Mouse (Mus musculus): Measurements from ENCODE around the gene Cerkl. TPM values are rescaled to one million over a fixed set of nuclear protein-coding genes. Genes with fewer than 3 reads are reported as not detected.

Cerkl gene
- polyA plus RNA-seq, 1 experiment from 2014 or later = 4.5 TPM

DNA sequence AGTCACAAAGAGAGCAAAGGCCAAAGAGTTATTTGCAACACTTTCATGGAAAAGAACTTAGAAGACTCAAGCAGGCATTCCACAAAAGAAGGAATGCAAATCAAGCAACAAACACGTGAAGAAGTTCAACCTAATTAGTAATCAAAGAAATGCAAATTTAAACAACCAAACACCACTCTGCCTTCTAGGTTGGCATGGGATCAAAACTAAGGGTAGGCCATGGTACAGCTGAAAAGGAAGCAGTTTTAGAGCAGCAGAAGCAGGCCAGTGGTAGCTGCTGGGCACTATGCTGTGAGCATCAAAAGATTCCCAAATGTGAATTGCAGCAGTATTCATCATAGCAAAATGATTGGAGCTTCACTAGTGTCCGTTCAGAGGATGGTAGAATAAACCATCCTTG lies 59.5 kb downstream of the Cerkl start:
- no peak overlapping the region for H3K27ac ChIP-seq (replicated peaks)
- H3K4me3 ChIP-seq = no peak overlapping the region
- 64% methylated on average over 2 of the region's 2 CpGs for WGBS
- no peaks in the 10 kb centered on the region for H3K9me3 ChIP-seq
- peaks cover 11% of the 10 kb centered on the region for H3K4me1 ChIP-seq
- no peaks in the 10 kb centered on the region for H3K27me3 ChIP-seq (replicated peaks; ENCODE audit: low read depth, poor library complexity, severe bottlenecking)
- DNase-seq (ENCODE audit: low spot score) = no peak
- no peaks in the 10 kb centered on the region for H3K36me3 ChIP-seq (replicated peaks)

DNA sequence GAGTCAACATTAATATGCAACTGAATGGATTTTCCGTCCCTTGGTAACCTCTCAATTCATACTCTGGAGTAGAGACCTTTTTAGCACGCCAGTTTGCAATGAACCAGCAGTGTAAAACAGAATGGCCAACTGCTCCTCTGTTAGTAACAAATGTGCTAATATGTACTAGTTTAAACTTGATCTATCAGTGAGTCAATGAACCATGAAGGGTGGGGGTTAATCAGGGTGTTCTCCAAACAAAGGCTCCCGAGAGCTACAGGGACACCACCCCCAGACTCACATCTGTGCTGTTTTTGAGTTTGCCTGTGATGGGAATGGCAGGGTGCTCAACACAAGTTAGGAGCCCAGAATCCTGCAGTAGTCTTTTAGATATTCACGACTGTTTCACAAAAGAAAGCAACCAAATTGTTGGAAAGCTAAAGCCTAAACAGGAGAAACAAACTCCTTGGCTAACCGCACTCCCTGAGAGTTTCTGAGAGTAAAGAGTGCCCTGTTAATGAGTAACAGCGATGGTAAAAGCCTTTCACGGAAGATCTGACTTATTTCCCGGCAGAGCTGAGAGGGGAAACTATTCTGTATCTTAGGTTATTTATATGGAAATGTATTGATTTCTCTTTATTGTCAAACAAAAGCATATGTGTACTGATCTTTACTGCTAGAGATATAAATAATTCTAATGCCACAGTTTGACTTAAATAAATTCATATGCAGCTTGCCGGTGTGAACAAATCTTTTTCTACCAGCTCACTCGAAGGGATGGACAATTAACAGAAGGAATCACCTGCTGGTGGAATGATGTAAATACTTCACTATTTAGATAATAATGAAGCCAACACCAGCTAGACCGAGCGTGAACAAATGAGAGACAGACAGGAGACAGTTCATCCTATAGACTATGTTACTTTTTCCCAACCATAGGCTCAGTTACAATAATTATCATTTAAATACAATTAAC lies 77.2 kb downstream of the Cerkl start:
- Histone ChIP-seq H3K9me3 (no peaks in the 10 kb centered on the region), H3K27ac (replicated peaks) (no peak overlapping the region), H3K4me1 (peaks cover 12% of the 10 kb centered on the region), H3K4me3 (no peak overlapping the region), H3K36me3 (replicated peaks) (no peaks in the 10 kb centered on the region), H3K27me3 (replicated peaks; ENCODE audit: low read depth, poor library complexity, severe bottlenecking) (no peaks in the 10 kb centered on the region)
- WGBS = 40% methylated on average over 12 of the region's 12 CpGs
- DNase-seq (ENCODE audit: low spot score) = no peak

DNA sequence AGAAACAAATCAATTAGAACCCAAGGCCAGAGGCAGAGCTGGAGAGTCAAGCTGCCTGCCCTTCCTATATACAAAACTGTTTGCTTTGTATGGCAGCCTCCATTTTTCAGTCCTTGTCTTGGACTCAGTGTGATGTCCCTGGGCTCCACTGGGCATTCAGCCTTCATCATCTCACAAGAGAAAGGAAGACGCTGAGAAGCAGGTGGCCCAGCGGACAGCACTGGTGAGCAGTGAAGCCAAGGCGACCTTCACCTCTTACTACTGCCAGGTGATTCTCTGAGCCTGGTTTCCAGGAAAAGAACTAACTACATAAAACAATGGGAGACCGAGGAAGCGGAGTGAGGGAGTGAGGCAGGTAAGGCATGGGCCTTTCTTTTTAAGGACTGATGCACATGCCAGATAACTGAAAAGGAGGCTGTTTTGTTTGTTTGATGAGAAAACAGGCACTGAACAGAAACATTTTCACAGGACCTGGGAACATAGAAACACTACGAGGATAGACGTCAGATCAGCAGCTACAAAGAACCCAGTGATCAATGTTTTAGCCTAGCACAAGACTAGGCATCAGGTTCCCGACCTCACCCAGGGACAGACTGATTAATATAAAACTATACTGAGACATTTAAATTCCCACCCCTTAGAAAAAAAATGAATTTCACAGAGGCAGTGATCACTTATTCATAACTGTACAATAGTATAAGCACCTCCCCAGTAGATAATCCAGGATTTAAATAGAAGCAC lies 78.1 kb downstream of the Cerkl start:
- Histone ChIP-seq H3K9me3 (no peaks in the 10 kb centered on the region), H3K4me1 (peaks cover 12% of the 10 kb centered on the region), H3K27ac (replicated peaks) (no peak overlapping the region), H3K4me3 (no peak overlapping the region), H3K36me3 (replicated peaks) (no peaks in the 10 kb centered on the region), H3K27me3 (replicated peaks; ENCODE audit: low read depth, poor library complexity, severe bottlenecking) (no peaks in the 10 kb centered on the region)
- no peak for DNase-seq (ENCODE audit: low spot score)
- WGBS = 68% methylated on average over 8 of the region's 8 CpGs

DNA sequence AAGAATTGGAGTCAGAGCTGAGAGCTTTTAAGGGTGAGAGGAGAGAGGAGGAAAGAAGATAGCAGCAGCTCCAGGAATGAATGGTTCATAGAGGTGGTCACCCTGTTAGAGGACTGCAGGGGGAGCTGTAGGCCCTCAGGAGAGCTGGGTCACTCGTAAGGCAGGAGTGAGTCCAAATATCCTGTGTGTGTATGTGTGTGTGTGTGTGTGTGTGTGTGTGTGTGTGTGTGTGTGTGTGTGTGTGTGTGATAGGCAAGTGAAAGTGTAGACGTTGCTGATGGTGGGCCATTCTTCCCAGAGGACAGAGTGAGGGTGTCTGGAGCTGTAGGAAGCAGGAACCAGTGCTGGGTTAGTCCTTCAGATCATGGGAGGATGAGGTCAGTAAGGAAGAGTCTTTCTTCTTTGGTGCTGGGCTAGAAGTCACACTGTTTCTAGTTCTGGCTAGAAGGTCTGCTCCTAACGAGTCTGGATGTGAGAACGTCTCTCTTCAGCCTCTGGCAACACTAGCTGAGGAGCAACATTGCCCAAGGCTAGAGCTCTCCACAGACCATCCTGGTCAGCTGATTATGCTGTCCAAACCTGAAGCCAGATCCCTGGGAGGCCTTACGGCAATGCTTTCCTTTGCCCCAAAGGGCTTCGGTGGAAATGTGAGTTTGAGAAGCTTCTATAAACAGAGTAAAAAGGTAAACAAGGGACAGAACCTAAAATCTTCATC lies 83.9 kb downstream of the Cerkl start:
- peak; percentile 39 for DNase-seq (ENCODE audit: low spot score)
- H3K27me3 ChIP-seq (replicated peaks; ENCODE audit: low read depth, poor library complexity, severe bottlenecking) = no peaks in the 10 kb centered on the region
- H3K4me3 ChIP-seq = no peak overlapping the region
- H3K36me3 ChIP-seq (replicated peaks) = no peaks in the 10 kb centered on the region
- no peak overlapping the region for H3K27ac ChIP-seq (replicated peaks)
- 42% methylated on average over 6 of the region's 6 CpGs for WGBS
- H3K9me3 ChIP-seq = no peaks in the 10 kb centered on the region
- peaks cover 26% of the 10 kb centered on the region for H3K4me1 ChIP-seq

DNA sequence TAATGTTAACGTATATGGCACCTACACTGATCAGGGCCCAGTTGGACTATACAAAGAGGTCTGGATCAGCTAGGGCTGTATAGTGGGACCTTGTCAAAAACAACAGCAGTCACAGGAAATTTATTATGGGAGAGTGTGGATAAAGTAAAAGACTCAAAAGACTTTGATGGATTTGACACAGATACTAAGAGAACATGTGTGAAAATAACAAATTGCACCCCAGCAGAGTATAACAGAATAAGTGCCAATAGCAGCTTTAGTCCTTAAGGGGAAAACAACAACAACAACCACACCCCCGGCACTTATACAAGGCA lies 84.5 kb downstream of the Cerkl start:
- H3K36me3 ChIP-seq (replicated peaks) = no peaks in the 10 kb centered on the region

DNA sequence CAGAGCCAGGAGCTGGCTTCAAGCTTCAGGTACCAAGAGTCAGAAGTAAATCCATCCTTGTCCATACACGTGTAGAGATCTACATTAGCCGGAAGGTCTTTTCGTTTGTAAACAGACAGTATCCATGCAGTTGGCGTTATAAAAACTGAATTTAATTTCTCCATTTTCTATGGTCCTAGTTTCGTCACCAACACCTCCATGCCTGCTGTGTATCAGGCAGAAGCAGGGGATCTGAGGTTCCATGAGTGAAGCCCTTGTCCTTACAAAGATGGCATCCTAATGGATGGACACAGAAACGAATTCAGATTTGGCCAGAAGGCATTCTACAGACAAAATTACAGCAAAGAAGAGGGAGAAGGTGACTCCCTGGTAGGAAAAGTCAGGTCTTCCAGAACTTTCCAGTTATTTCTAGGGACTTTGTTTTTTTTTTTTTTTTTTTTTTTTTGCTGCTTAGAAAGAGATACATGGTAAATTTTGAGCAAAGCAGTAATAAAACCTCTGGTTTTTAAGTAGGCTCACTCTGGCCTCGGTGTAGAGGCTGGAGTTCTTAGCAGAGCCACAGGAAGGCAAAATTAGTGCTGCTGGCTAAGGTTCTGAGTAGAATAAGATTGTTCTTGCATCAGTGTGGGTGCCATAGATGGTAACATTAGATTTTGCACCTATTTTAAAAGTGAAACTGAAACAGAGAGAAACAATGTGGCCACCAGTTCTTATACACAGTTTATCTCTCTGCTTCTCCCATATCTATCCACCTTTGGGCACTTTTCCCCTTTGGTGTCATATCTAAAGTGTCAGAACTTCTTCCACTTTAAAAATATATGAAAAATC lies 85.0 kb downstream of the Cerkl start:
- H3K27ac ChIP-seq (replicated peaks) = no peak overlapping the region
- H3K4me1 ChIP-seq = peaks cover 30% of the 10 kb centered on the region
- 85% methylated on average over 7 of the region's 7 CpGs for WGBS
- DNase-seq (ENCODE audit: low spot score) = no peak
- H3K27me3 ChIP-seq (replicated peaks; ENCODE audit: low read depth, poor library complexity, severe bottlenecking) = no peaks in the 10 kb centered on the region
- H3K4me3 ChIP-seq = no peak overlapping the region
- no peaks in the 10 kb centered on the region for H3K36me3 ChIP-seq (replicated peaks)
- H3K9me3 ChIP-seq = no peaks in the 10 kb centered on the region

More for the DNA sequence above, 84.5 kb downstream of the Cerkl start:
- no peaks in the 10 kb centered on the region for H3K27me3 ChIP-seq (replicated peaks; ENCODE audit: low read depth, poor library complexity, severe bottlenecking)
- no peak overlapping the region for H3K4me3 ChIP-seq
- 78% methylated on average over 2 of the region's 2 CpGs for WGBS
- DNase-seq (ENCODE audit: low spot score) = no peak
- peaks cover 30% of the 10 kb centered on the region for H3K4me1 ChIP-seq
- no peaks in the 10 kb centered on the region for H3K9me3 ChIP-seq
- H3K27ac ChIP-seq (replicated peaks) = no peak overlapping the region

DNA sequence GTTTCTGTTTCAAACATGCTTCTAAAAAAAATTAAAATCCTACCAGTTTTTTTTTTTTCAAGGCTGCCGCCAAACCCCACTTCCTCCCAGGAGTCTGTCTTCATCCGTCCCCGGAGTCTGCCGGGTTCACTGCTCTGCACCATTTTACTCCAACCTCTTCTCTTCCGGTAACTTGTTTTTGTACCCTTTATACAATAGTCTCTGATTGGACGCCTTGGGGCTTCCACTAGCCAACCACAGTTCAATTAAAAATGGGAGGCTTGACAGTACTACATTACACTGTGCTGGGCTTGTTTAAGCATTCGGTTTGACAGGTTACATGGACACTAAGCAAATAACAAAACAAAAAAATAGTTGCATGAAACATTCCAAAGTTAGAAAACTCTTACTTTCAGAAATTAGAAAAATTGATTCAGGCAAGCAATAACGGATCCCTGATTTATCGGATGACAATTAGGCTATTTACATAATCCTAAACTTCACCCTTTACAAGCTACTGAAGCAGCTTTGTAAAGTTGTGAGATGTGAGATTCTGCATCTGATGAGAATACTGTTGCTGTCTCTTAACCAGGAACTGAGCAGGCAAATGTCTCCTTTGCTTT lies 85.8 kb downstream of the Cerkl start:
- WGBS = 74% methylated on average over 9 of the region's 9 CpGs
- Histone ChIP-seq H3K36me3 (replicated peaks) (no peaks in the 10 kb centered on the region), H3K4me1 (peaks cover 30% of the 10 kb centered on the region), H3K9me3 (no peaks in the 10 kb centered on the region), H3K27ac (replicated peaks) (no peak overlapping the region), H3K27me3 (replicated peaks; ENCODE audit: low read depth, poor library complexity, severe bottlenecking) (no peaks in the 10 kb centered on the region), H3K4me3 (no peak overlapping the region)
- DNase-seq (ENCODE audit: low spot score) = no peak

DNA sequence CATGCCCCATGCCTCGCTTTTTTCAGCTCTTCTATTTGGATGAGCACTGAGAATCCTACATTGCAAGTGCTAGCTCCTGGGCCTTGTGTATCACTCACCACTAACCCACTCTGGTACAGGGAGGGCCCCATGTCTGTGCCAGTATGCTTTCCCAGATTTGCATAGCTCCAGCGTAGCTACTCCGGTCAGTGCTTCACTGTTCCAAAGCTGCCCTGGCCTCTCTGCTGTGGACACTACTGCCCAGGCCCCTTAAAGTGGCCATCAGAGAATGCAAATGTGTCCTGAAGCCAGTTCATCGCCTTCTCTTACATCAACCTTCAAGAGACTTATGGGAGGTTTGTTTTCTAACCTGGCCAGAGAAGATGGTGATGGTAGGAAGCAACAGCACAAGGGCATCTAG lies 86.7 kb downstream of the Cerkl start:
- no peak for DNase-seq (ENCODE audit: low spot score)
- Histone ChIP-seq H3K4me1 (peaks cover 30% of the 10 kb centered on the region), H3K27me3 (replicated peaks; ENCODE audit: low read depth, poor library complexity, severe bottlenecking) (no peaks in the 10 kb centered on the region), H3K27ac (replicated peaks) (peak overlapping the region; percentile 44), H3K4me3 (no peak overlapping the region), H3K9me3 (no peaks in the 10 kb centered on the region), H3K36me3 (replicated peaks) (no peaks in the 10 kb centered on the region)
- 73% methylated on average over 4 of the region's 4 CpGs for WGBS

DNA sequence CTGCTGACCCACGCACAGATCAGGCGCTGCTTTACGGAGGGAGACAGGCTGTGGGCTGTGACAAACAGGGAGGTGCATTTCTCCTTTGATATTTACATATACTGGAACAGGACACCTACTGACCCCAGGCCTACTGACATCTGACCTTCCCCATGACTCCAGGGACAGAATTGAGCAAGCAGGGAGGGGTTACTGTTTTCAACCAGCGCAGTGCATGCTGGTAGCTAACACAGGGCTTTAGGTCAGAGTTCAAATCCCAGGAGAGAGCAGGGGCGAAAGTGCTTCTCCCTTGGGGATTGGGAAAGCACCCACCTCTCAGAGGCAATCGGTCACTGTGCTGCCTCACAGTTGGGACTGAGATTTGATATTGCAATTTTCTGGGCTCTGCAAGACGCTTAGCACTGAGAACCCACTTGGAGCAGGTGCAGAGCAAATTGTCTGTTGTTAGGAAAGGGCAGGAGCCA lies 87.5 kb downstream of the Cerkl start:
- peak; percentile 29 for DNase-seq (ENCODE audit: low spot score)
- Histone ChIP-seq H3K4me3 (no peak overlapping the region), H3K27me3 (replicated peaks; ENCODE audit: low read depth, poor library complexity, severe bottlenecking) (no peaks in the 10 kb centered on the region), H3K4me1 (peaks cover 30% of the 10 kb centered on the region), H3K27ac (replicated peaks) (no peak overlapping the region; the same call in 1 of the 2 replicates), H3K36me3 (replicated peaks) (no peaks in the 10 kb centered on the region), H3K9me3 (no peaks in the 10 kb centered on the region)
- 41% methylated on average over 7 of the region's 7 CpGs for WGBS

DNA sequence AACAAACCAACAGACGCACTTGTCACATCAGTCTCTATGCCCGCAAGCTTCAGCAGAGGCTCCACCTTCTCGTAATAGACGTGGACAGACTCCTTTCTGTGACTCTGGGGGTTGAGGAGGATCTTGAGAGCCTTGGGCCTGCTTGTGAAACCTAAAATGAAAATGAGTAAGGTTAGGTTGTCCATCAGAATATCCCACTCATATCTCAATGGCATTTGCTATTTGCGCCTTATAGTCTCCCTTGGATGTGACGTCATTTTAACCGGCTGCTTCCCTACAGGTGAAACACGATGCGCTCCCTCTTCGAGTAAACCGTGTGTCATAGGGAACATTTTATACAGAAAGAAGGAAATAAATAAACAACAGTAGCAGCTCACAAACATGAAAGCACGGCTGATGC lies 87.9 kb downstream of the Cerkl start:
- Histone ChIP-seq H3K4me3 (no peak overlapping the region), H3K27ac (replicated peaks) (no peak overlapping the region), H3K4me1 (peaks cover 30% of the 10 kb centered on the region), H3K36me3 (replicated peaks) (no peaks in the 10 kb centered on the region), H3K27me3 (replicated peaks; ENCODE audit: low read depth, poor library complexity, severe bottlenecking) (no peaks in the 10 kb centered on the region), H3K9me3 (no peaks in the 10 kb centered on the region)
- DNase-seq (ENCODE audit: low spot score) = no peak
- 74% methylated on average over 12 of the region's 12 CpGs for WGBS

DNA sequence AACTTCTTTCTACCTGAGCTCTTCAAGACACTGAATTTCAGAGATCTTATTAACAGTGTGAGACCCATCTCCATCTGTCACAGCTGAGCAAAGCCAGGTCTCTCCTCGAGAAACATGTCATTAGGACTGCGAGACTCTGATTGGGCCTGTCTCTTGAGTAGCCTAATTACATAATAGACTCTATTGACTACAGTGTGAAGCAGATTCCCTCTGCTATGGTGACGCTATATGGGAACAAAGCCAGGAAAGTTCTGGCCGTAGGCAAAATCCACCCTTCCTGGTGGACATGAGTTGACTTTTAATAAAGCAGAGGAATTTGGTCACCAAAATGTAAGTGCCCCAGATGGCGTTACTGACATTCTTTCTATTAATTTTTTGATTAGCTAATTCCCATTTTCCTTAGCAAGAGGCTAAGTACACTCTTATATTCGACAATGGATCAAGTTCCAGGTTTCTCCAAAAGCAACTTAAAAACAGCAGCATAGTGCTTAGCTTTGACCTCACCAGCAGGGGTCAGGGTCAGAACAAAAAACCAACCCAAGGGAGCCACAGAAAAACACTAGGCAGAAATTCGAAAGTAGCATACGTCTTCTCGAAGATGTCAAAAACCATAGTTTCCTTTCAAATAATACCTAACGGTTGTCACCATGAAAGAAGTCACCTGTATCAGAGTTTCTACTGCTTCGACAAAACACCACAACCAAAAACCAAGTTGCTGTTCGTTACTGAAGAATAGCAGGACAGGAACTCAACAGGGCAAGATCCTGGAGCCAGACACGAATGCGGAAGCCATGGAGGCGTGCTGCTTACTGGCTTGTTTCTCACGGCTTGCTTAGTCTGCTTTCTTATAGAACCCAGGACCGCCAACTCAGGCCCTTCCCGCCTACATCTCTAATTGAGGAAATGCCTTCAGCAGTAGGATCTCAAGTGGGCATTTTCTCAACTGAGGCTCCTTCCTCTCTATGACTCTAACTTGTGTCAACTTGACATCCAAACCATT lies 88.8 kb downstream of the Cerkl start:
- Histone ChIP-seq H3K9me3 (no peaks in the 10 kb centered on the region), H3K4me3 (no peak overlapping the region), H3K36me3 (replicated peaks) (no peaks in the 10 kb centered on the region), H3K27me3 (replicated peaks; ENCODE audit: low read depth, poor library complexity, severe bottlenecking) (no peaks in the 10 kb centered on the region), H3K4me1 (peaks cover 30% of the 10 kb centered on the region), H3K27ac (replicated peaks) (no peak overlapping the region)
- 71% methylated on average over 18 of the region's 18 CpGs for WGBS
- DNase-seq (ENCODE audit: low spot score) = peak; percentile 32

Data from embryonic facial prominence, embryonic 10.5 days (tissue).